ENCODE assay signal across 8 mouse cellular contexts in the genomic region with DNA sequence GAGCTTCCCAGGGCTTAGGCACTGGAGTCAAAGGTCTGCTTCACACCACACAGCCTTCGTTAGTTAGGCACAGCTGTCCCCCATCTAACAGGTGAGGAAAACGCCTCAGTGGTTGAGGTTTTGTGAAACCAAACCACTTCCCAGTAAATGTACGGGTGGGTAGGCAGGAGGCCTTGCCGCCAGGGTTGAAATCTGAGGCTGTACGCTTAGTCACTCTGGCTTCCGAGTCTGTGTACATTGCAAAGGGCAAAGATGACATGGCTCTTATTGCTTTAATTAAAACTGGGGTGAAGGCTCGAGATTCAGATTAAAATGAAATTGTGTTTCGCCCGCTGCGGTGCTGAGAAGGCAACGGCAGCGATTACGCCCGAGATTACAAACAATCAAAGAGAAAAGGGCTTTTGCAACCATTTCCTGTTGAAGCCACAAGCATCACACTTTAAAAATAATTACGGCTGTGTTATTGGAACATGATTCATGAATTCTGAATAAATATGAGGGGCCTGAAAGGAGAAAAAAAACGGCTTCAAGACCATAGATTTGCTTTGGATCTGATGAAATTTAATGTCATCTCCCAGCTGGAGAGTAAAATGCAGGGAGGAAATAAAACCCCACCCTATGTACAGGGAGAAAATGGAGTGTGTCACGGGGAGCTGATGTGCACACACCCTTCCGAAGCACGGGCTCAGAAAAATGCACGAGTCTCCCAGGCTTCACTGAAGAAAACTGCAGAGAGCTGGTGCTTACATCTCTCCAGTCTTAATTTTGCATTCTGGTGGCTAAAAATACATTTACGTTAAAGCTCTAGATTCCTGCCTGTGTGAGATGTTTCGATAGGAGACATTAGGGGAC. TPM values are rescaled to one million over a fixed set of nuclear protein-coding genes. Genes with fewer than 3 reads are reported as not detected.
DNase-seq lines count a peak whose midpoint lies in the region; ATAC-seq and TF ChIP-seq lines count a peak whose summit lies in the region.
"Had no signal": no experiment of that assay in that cellular context is flagged by ENCODE, and none has a peak within 500 bp of the region (broad histone marks: within the 10 kb centered on the region; RNA-seq: fewer than 3 reads in every experiment).

No protein-coding gene starts in this region.

- no peak overlapping the region for H3K9ac ChIP-seq in forebrain, embryonic 15.5 days (replicated peaks)
- 0 out of 2 replicates have a peak overlapping the region, but pooled peaks have one; percentile 33 for H3K9ac ChIP-seq in midbrain, embryonic 13.5 days (replicated peaks)
- H3K9ac ChIP-seq: heart, embryonic 15.5 days had no signal

- no peak overlapping the region for H3K4me2 ChIP-seq in forebrain, embryonic 15.5 days (replicated peaks)
- no peak overlapping the region for H3K4me2 ChIP-seq in midbrain, embryonic 13.5 days (replicated peaks)
- H3K4me2 ChIP-seq: heart, embryonic 15.5 days had no signal

- DNase-seq in spleen, adult 2 months (ENCODE audit: low read depth in 1 of 2, low spot score in 2 of 2), result peak; percentile 17 to 27
- DNase-seq in spleen, postnatal 14 days (ENCODE audit: low spot score in 2 of 2), result no peak
- peak; percentile 59 for DNase-seq in thymus, postnatal 4 days
- DNase-seq in gastrocnemius, adult 8-10 months (ENCODE audit: low spot score in 2 of 2), result no peak
- no peak for DNase-seq in Muller cell, postnatal 12 days (ENCODE audit: inconsistent ontology term)

- no peak overlapping the region for H3K27ac ChIP-seq in spleen, adult 2 months (ENCODE audit: insufficient read depth, low read length)
- peak overlapping the region; percentile 67 for H3K27ac ChIP-seq in forebrain, embryonic 15.5 days (replicated peaks)
- peak overlapping the region; percentile 84 for H3K27ac ChIP-seq in midbrain, embryonic 13.5 days
- H3K27ac ChIP-seq: heart, embryonic 15.5 days had no signal

- H3K4me3 ChIP-seq in spleen, adult 2 months (ENCODE audit: extremely low read depth, insufficient read depth, insufficient read length), result no peak overlapping the region
- no peak overlapping the region for H3K4me3 ChIP-seq in forebrain, embryonic 15.5 days
- H3K4me3 ChIP-seq in midbrain, embryonic 13.5 days (replicated peaks), result no peak overlapping the region
- H3K4me3 ChIP-seq: heart, embryonic 15.5 days had no signal

- ATAC-seq in forebrain, embryonic 15.5 days (replicated peaks), result no peak; the same call in 1 of the 2 replicates
- peak; percentile 40; the same call in 1 of the 2 replicates for ATAC-seq in midbrain, embryonic 13.5 days

- no peaks in the 10 kb centered on the region for H3K36me3 ChIP-seq in spleen, adult 2 months (ENCODE audit: control insufficient read depth, insufficient read depth, low read length)
- no peaks in the 10 kb centered on the region for H3K36me3 ChIP-seq in forebrain, embryonic 15.5 days
- peaks cover 8% of the 10 kb centered on the region; the same call in 1 of the 2 replicates for H3K36me3 ChIP-seq in midbrain, embryonic 13.5 days
- H3K36me3 ChIP-seq: heart, embryonic 15.5 days had no signal

- WGBS in spleen, adult 2 months, result 7% methylated on average over 22 of the region's 22 CpGs
- WGBS in forebrain, embryonic 15.5 days, result 63% methylated on average over 22 of the region's 22 CpGs
- 71% methylated on average over 22 of the region's 22 CpGs for WGBS in midbrain, embryonic 13.5 days

- no peaks in the 10 kb centered on the region for H3K4me1 ChIP-seq in spleen, adult 2 months (ENCODE audit: control insufficient read depth, insufficient read depth, insufficient read length)
- H3K4me1 ChIP-seq in forebrain, embryonic 15.5 days, result peaks cover 16% of the 10 kb centered on the region
- peaks cover 23% of the 10 kb centered on the region for H3K4me1 ChIP-seq in midbrain, embryonic 13.5 days (replicated peaks)
- H3K4me1 ChIP-seq: heart, embryonic 15.5 days had no signal

- no peaks in the 10 kb centered on the region for H3K27me3 ChIP-seq in spleen, adult 2 months (ENCODE audit: control insufficient read depth, insufficient read depth, low read length)
- H3K27me3 ChIP-seq in forebrain, embryonic 15.5 days, result no peaks in the 10 kb centered on the region
- H3K27me3 ChIP-seq in midbrain, embryonic 13.5 days, result no peaks in the 10 kb centered on the region
- H3K27me3 ChIP-seq: heart, embryonic 15.5 days had no signal

- no peak for TF ChIP-seq CTCF in spleen, adult 2 months (IDR thresholded peaks at IDR 0.05; ENCODE audit: extremely low read depth, insufficient read depth, insufficient read length, insufficient replicate concordance)

- no peaks in the 10 kb centered on the region for H3K9me3 ChIP-seq in forebrain, embryonic 15.5 days
- H3K9me3 ChIP-seq in midbrain, embryonic 13.5 days, result no peaks in the 10 kb centered on the region
- H3K9me3 ChIP-seq: heart, embryonic 15.5 days had no signal

- TF ChIP-seq POLR2A in spleen, adult 2 months (IDR thresholded peaks at IDR 0.05; ENCODE audit: low read depth, low read length), result no peak

RNA-seq across cellular contexts. Expression of a gene that starts 50.5 kb away (rescaled TPM):
- polyA plus RNA-seq in spleen, adult 2 months (2012; rRNA removed), result 12.1 and 16.6 TPM in 2 replicates
- 18.1 and 19.7 TPM in 2 replicates for polyA plus RNA-seq in forebrain, embryonic 15.5 days (2015; fragmentation: Nextera tagmentation; extraction: Ambion mirVana)
- 38.8 and 44.2 TPM in 2 replicates for polyA plus RNA-seq in midbrain, embryonic 13.5 days (2015; fragmentation: Nextera tagmentation; extraction: Ambion mirVana)
- total RNA-seq in gastrocnemius, adult 8-10 months (2022), result under 1 TPM in 3 of 4 experiments, not detected in 1; 0.31 to 0.68 (median 0.62) TPM

Comparison
In these comparisons a context has a peak if more than half of its experiments do, and no peak if none do; other contexts are left out.
1. DNase-seq: peak in spleen, adult 2 months (2 of 2) and thymus, postnatal 4 days (single experiment); none in spleen, postnatal 14 days (0 of 2), gastrocnemius, adult 8-10 months (0 of 2) and Muller cell, postnatal 12 days (single experiment).